Mouse (Mus musculus): Measurements from ENCODE around the gene Fndc10.
"Not testable (repeated sequence)": the region's sequence is repeated elsewhere in the genome, so short reads cannot be mapped to it uniquely, and the experiment has no call there.

DNA sequence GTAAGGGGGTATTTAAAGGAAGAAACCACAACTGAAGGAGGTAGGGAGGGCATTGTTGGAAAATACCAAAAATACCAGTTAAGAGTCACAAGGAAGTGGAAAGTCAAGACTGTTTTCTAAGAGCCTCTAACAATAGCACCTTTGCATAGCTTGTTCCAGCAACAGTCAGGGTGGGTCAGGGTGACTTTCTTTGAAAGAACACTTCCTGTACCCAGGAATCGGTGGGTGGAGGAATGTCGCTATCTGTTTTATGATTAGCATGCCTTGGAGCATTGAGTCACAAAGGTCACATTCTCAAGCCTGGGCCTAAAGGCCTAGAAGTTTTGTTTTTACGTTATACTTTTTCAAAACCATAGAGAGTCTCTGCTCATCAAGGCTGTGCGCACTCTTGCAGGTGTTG is 6.4 kb upstream of the Fndc10 start:
- TF ChIP-seq CTCF (IDR thresholded peaks at IDR 0.05; ENCODE audit: low read depth, low read length); GATA1 (IDR thresholded peaks at IDR 0.05; ENCODE audit: borderline replicate concordance, low read length); TAL1 (conservative IDR thresholded peaks at IDR 0.05; ENCODE audit: low read depth, low read length); GATA2 (IDR thresholded peaks at IDR 0.05; ENCODE audit: borderline replicate concordance, low read depth, low read length): not testable (repeated sequence)
